Mouse (Mus musculus): ENCODE results near the gene Zfp78.

DNA sequence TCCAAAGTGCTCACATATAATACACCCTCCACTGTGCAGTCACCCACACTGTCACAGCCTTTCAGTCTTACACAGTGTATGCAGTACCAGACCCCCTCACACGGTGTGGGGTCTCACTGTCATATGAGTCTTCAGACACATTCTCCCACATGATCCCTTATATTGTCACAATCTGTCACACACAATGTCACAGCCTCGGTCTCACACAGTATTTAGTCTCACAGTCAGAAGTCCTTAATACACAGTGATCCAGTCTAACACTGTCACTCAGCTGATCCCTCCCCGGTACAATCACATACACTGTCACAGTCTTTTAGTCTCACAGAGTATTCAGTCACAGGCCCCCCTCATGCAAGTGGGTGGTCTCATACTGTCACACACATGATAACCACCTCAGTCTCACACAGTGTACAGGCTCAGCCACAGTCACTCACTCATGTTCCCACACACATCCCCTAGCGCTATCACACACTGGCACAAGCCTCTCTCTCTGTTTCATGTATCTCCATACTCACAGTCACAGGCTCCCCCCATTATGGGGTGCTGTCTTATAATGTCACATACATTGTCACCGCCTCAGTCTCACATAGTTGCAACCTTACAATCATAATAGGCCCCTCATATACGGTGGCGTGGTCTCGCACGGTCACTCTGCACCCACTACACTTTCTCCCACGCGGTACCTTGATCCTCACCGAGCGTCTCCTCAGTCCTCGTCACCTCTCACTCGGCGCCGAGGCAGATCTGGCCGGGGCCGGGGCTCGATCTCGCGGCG lies 32.4 kb upstream of the Zfp78 start:
- no peak for TF ChIP-seq GATA1 (IDR thresholded peaks at IDR 0.05; ENCODE audit: borderline replicate concordance, low read length)
- no peak for TF ChIP-seq FLI1 (IDR thresholded peaks at IDR 0.05; ENCODE audit: low read length)

All from megakaryocyte, embryonic 14.5 days (primary cell).